1 mouse cellular context compared by ENCODE assay signal in genomic region chr2:79610894-79611293, GRCm38 (mm10).
TF ChIP-seq lines count a peak whose summit lies in the region.

No protein-coding gene starts in this region.

TF ChIP-seq in MEL, 35 proteins besides CTCF, POLR2A, EP300 and RAD21 (continued from another document):
- TF ChIP-seq ZMIZ1 (IDR thresholded peaks at IDR 0.05; ENCODE audit: low read depth, low read length) (no peak), USF2 (IDR thresholded peaks at IDR 0.05; ENCODE audit: borderline replicate concordance in 1 of 2, insufficient read depth in 1 of 2, low read depth in 1 of 2, low read length in 2 of 2) (no peak), MYC (IDR thresholded peaks at IDR 0.05; ENCODE audit: low read depth, low read length) (0 out of 2 replicates have a peak, but pooled peaks have one; percentile 26), GATA1 (IDR thresholded peaks at IDR 0.05; ENCODE audit: low read depth, low read length) (peak; percentile 96)
